Mouse (Mus musculus): ENCODE measurements around the gene Dusp7. TPM values are rescaled to one million over a fixed set of nuclear protein-coding genes. Genes with fewer than 3 reads are reported as not detected.

Dusp7 gene
- polyA plus RNA-seq, 1 experiment from 2014 or later: 16.3 TPM

GRCm38 (mm10) chr9:106339730-106340129 is 28.7 kb upstream of the Dusp7 start:
- WGBS: 91% methylated on average over 4 of the region's 4 CpGs
- no peak overlapping the region for H3K9ac ChIP-seq
- no peak overlapping the region for H3K4me3 ChIP-seq (replicated peaks)
- no peak overlapping the region for H3K4me2 ChIP-seq
- ATAC-seq (ENCODE audit: low FRiP score): no peak
- no peaks in the 10 kb centered on the region; the same call in 1 of the 2 replicates for H3K27me3 ChIP-seq
- no peaks in the 10 kb centered on the region for H3K9me3 ChIP-seq
- peak overlapping the region; percentile 88; the same call in 1 of the 2 replicates for H3K27ac ChIP-seq
- H3K36me3 ChIP-seq (replicated peaks): no peaks in the 10 kb centered on the region
- H3K4me1 ChIP-seq: peaks cover 53% of the 10 kb centered on the region

GRCm38 (mm10) chr9:106340501-106341312 is 27.7 kb upstream of the Dusp7 start:
- no peaks in the 10 kb centered on the region; the same call in 1 of the 2 replicates for H3K27me3 ChIP-seq
- H3K4me2 ChIP-seq: no peak overlapping the region
- no peak for ATAC-seq (ENCODE audit: low FRiP score)
- 0 out of 2 replicates have a peak overlapping the region, but pooled peaks have one; percentile 43 for H3K27ac ChIP-seq
- no peaks in the 10 kb centered on the region for H3K36me3 ChIP-seq (replicated peaks)
- peaks cover 63% of the 10 kb centered on the region for H3K4me1 ChIP-seq
- no peaks in the 10 kb centered on the region for H3K9me3 ChIP-seq
- 55% methylated on average over 13 of the region's 13 CpGs for WGBS
- H3K9ac ChIP-seq: no peak overlapping the region
- H3K4me3 ChIP-seq (replicated peaks): no peak overlapping the region

GRCm38 (mm10) chr9:106341313-106341686 is 27.1 kb upstream of the Dusp7 start:
- Histone ChIP-seq H3K4me3 (replicated peaks) (no peak overlapping the region), H3K36me3 (replicated peaks) (no peaks in the 10 kb centered on the region), H3K9ac (no peak overlapping the region), H3K4me1 (peaks cover 63% of the 10 kb centered on the region), H3K9me3 (no peaks in the 10 kb centered on the region), H3K27me3 (no peaks in the 10 kb centered on the region; the same call in 1 of the 2 replicates), H3K27ac (no peak overlapping the region), H3K4me2 (no peak overlapping the region)
- 79% methylated on average over 3 of the region's 3 CpGs for WGBS
- no peak for ATAC-seq (ENCODE audit: low FRiP score)

GRCm38 (mm10) chr9:106342573-106342972 is 25.9 kb upstream of the Dusp7 start:
- peaks cover 55% of the 10 kb centered on the region for H3K4me1 ChIP-seq
- no peak overlapping the region for H3K4me3 ChIP-seq (replicated peaks)
- no peaks in the 10 kb centered on the region for H3K36me3 ChIP-seq (replicated peaks)
- WGBS: 90% methylated on average over 9 of the region's 9 CpGs
- no peaks in the 10 kb centered on the region; the same call in 1 of the 2 replicates for H3K27me3 ChIP-seq
- H3K4me2 ChIP-seq: no peak overlapping the region
- no peaks in the 10 kb centered on the region for H3K9me3 ChIP-seq
- no peak overlapping the region for H3K9ac ChIP-seq
- H3K27ac ChIP-seq: no peak overlapping the region
- no peak for ATAC-seq (ENCODE audit: low FRiP score)

- Histone ChIP-seq H3K4me2 (no peak overlapping the region), H3K4me3 (replicated peaks) (no peak overlapping the region), H3K9me3 (no peaks in the 10 kb centered on the region), H3K9ac (0 out of 2 replicates have a peak overlapping the region, but pooled peaks have one; percentile 3), H3K4me1 (peaks cover 29% of the 10 kb centered on the region), H3K27me3 (no peaks in the 10 kb centered on the region; the same call in 1 of the 2 replicates), H3K27ac (no peak overlapping the region), H3K36me3 (replicated peaks) (no peaks in the 10 kb centered on the region)
- ATAC-seq (ENCODE audit: low FRiP score): no peak
- WGBS: 19% methylated on average over 6 of the region's 6 CpGs
These were observed 23.3 kb upstream of the Dusp7 start for GRCm38 (mm10) chr9:106345167-106345566.

- no peak for ATAC-seq (ENCODE audit: low FRiP score)
- peaks cover 26% of the 10 kb centered on the region for H3K4me1 ChIP-seq
These were observed 22.8 kb upstream of the Dusp7 start for GRCm38 (mm10) chr9:106345630-106346029.

GRCm38 (mm10) chr9:106348281-106348680 is 20.2 kb upstream of the Dusp7 start:
- Histone ChIP-seq H3K4me2 (no peak overlapping the region), H3K4me1 (peaks cover 12% of the 10 kb centered on the region), H3K27ac (no peak overlapping the region), H3K4me3 (replicated peaks) (no peak overlapping the region), H3K36me3 (replicated peaks) (no peaks in the 10 kb centered on the region), H3K27me3 (no peaks in the 10 kb centered on the region), H3K9me3 (no peaks in the 10 kb centered on the region), H3K9ac (no peak overlapping the region)
- ATAC-seq (ENCODE audit: low FRiP score): no peak
- WGBS: 78% methylated on average over 10 of the region's 10 CpGs

More at GRCm38 (mm10) chr9:106345630-106346029, 22.8 kb upstream of the Dusp7 start:
- H3K27me3 ChIP-seq: no peaks in the 10 kb centered on the region; the same call in 1 of the 2 replicates
- H3K4me2 ChIP-seq: no peak overlapping the region
- no peak overlapping the region for H3K4me3 ChIP-seq (replicated peaks)
- 0 out of 2 replicates have a peak overlapping the region, but pooled peaks have one; percentile 3 for H3K9ac ChIP-seq
- WGBS: 35% methylated on average over 6 of the region's 6 CpGs
- no peaks in the 10 kb centered on the region for H3K36me3 ChIP-seq (replicated peaks)
- no peak overlapping the region for H3K27ac ChIP-seq
- H3K9me3 ChIP-seq: no peaks in the 10 kb centered on the region

- 64% methylated on average over 2 of the region's 2 CpGs for WGBS
- no peak overlapping the region for H3K27ac ChIP-seq
- H3K4me1 ChIP-seq: peaks cover 16% of the 10 kb centered on the region
- H3K36me3 ChIP-seq (replicated peaks): no peaks in the 10 kb centered on the region
- no peak for ATAC-seq (ENCODE audit: low FRiP score)
- H3K4me2 ChIP-seq: no peak overlapping the region
- H3K9ac ChIP-seq: no peak overlapping the region
- no peak overlapping the region for H3K4me3 ChIP-seq (replicated peaks)
- no peaks in the 10 kb centered on the region for H3K27me3 ChIP-seq
- H3K9me3 ChIP-seq: no peaks in the 10 kb centered on the region
These were observed 19.4 kb upstream of the Dusp7 start for GRCm38 (mm10) chr9:106349075-106349474.

- H3K4me3 ChIP-seq (replicated peaks): no peak overlapping the region
- no peak overlapping the region for H3K27ac ChIP-seq
- no peak overlapping the region for H3K9ac ChIP-seq
- H3K9me3 ChIP-seq: no peaks in the 10 kb centered on the region
- H3K36me3 ChIP-seq (replicated peaks): no peaks in the 10 kb centered on the region
- WGBS: 68% methylated on average over 6 of the region's 6 CpGs
- no peaks in the 10 kb centered on the region for H3K27me3 ChIP-seq
- H3K4me1 ChIP-seq: peaks cover 18% of the 10 kb centered on the region; the same call in 1 of the 2 replicates
- no peak for ATAC-seq (ENCODE audit: low FRiP score)
- H3K4me2 ChIP-seq: no peak overlapping the region
These were observed 17.3 kb upstream of the Dusp7 start for GRCm38 (mm10) chr9:106351178-106351577.

- no peak overlapping the region for H3K27ac ChIP-seq
- peaks cover 28% of the 10 kb centered on the region for H3K4me1 ChIP-seq
- H3K27me3 ChIP-seq: no peaks in the 10 kb centered on the region
- H3K4me2 ChIP-seq: no peak overlapping the region
- no peaks in the 10 kb centered on the region for H3K9me3 ChIP-seq
- 69% methylated on average over 6 of the region's 6 CpGs for WGBS
- ATAC-seq (ENCODE audit: low FRiP score): no peak
- H3K4me3 ChIP-seq (replicated peaks): no peak overlapping the region
- no peaks in the 10 kb centered on the region for H3K36me3 ChIP-seq (replicated peaks)
- no peak overlapping the region for H3K9ac ChIP-seq
These were observed 14.7 kb upstream of the Dusp7 start for GRCm38 (mm10) chr9:106353779-106354178.

GRCm38 (mm10) chr9:106354810-106355209 is 13.6 kb upstream of the Dusp7 start:
- no peak for ATAC-seq (ENCODE audit: low FRiP score)
- no peak overlapping the region for H3K27ac ChIP-seq
- WGBS: 86% methylated on average over 6 of the region's 6 CpGs

GRCm38 (mm10) chr9:106355217-106355974 is 13.0 kb upstream of the Dusp7 start:
- no peaks in the 10 kb centered on the region for H3K27me3 ChIP-seq
- peak overlapping the region; percentile 39 for H3K27ac ChIP-seq
- no peak overlapping the region for H3K9ac ChIP-seq
- no peak overlapping the region for H3K4me3 ChIP-seq (replicated peaks)
- ATAC-seq (ENCODE audit: low FRiP score): no peak
- WGBS: 72% methylated on average over 10 of the region's 10 CpGs
- no peak overlapping the region for H3K4me2 ChIP-seq
- no peaks in the 10 kb centered on the region for H3K36me3 ChIP-seq (replicated peaks)
- H3K9me3 ChIP-seq: no peaks in the 10 kb centered on the region
- H3K4me1 ChIP-seq: peaks cover 36% of the 10 kb centered on the region

More at GRCm38 (mm10) chr9:106354810-106355209, 13.6 kb upstream of the Dusp7 start:
- Histone ChIP-seq H3K36me3 (replicated peaks) (no peaks in the 10 kb centered on the region), H3K9ac (no peak overlapping the region), H3K4me2 (no peak overlapping the region), H3K4me1 (peaks cover 36% of the 10 kb centered on the region), H3K27me3 (no peaks in the 10 kb centered on the region), H3K4me3 (replicated peaks) (no peak overlapping the region), H3K9me3 (no peaks in the 10 kb centered on the region)

Measured in forebrain, embryonic 12.5 days (tissue).